Mouse (Mus musculus) neural tube, embryonic 11.5 days (tissue): ENCODE measurements at regions not wholly inside any gene's neighbourhood (a gene's known extent, or its start where the extent isn't known, plus 50 kb on each side); places are given as distances from the start of the nearest gene placed in this dataset.

Experiments
- ATAC-seq: fragments of 200-750 bp; cut with Nextera tagmentation; 2 replicates; pipeline ENCODE4 v1.8.0; 2017; ENCODE audit warnings: moderate number of reproducible peaks, mild to moderate bottlenecking, moderate TSS enrichment, moderate library complexity; ENCODE audit not compliant: insufficient read depth, low FRiP score, low TSS enrichment
- DNase-seq: peaks from one replicate; pipeline ENCODE4 v3.0.0-alpha.2; 2015; ENCODE audit warnings: low spot score
- H3K27ac ChIP-seq: fragments of 300-500 bp; sonication (generic); 2 replicates; pipeline ENCODE4 v1.5.1; 2014; ENCODE audit warnings: low read depth, mild to moderate bottlenecking, low read length
- H3K27me3 ChIP-seq: fragments of 300-500 bp; sonication (generic); 2 replicates; pipeline ENCODE4 v1.6.1; 2014; ENCODE audit warnings: mild to moderate bottlenecking, low read length, mixed read lengths; ENCODE audit not compliant: control insufficient read depth, insufficient read depth
- H3K36me3 ChIP-seq: fragments of 300-500 bp; sonication (generic); 2 replicates; pipeline ENCODE4 v1.6.1; 2014; ENCODE audit warnings: mild to moderate bottlenecking, low read length, moderate library complexity, mixed read lengths; ENCODE audit not compliant: control insufficient read depth, insufficient read depth
- H3K4me1 ChIP-seq: fragments of 300-500 bp; sonication (generic); 2 replicates; pipeline ENCODE4 v1.6.1; 2014; ENCODE audit warnings: low read length, mixed read lengths; ENCODE audit not compliant: control insufficient read depth, insufficient read depth
- H3K4me2 ChIP-seq: fragments of 300-500 bp; sonication (generic); 2 replicates; pipeline ENCODE4 v1.6.1; 2014; ENCODE audit warnings: low read depth, mild to moderate bottlenecking, moderate library complexity
- H3K4me3 ChIP-seq: fragments of 300-500 bp; sonication (generic); 2 replicates; pipeline ENCODE4 v1.5.1; 2014; ENCODE audit warnings: low read depth, low read length
- H3K9ac ChIP-seq: fragments of 300-500 bp; sonication (generic); 2 replicates; pipeline ENCODE4 v1.6.1; 2014; ENCODE audit warnings: mild to moderate bottlenecking, low read length
- H3K9me3 ChIP-seq: fragments of 300-500 bp; sonication (generic); 2 replicates; pipeline ENCODE4 v1.6.1; 2016; ENCODE audit warnings: low read length; ENCODE audit not compliant: control insufficient read depth
- WGBS: fragments of 180-500 bp; shearing (Covaris S2); extraction: QIAGEN DNeasy Blood & Tissue Kit; methylation state at CpG from one replicate; pipeline ENCODE4 v1.1.7; 2014; 5-methylcytosine and 5-hydroxymethylcytosine counted together

DNA sequence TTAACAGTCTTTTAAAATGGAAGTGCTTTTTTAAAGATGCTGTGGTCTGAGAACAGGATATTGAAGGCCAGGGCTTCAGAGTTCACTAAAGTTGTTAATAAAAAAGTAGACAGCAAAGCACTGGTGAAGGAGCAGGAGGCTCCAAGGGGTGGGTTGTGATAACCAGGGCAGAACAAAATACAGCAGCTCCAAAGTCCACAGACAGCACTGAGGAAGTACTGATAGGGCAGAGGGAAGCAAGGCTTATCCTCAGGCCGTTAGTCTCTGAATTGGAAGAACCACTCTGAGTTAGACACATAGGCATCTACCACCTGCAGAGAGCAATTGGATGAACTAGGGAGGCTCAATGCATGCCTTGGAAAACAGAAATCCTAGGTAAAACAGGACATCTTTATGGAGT is 62.1 kb downstream of the P2ry1 start:
- no peak for ATAC-seq
- 74% methylated on average over 1 of the region's 1 CpGs for WGBS

DNA sequence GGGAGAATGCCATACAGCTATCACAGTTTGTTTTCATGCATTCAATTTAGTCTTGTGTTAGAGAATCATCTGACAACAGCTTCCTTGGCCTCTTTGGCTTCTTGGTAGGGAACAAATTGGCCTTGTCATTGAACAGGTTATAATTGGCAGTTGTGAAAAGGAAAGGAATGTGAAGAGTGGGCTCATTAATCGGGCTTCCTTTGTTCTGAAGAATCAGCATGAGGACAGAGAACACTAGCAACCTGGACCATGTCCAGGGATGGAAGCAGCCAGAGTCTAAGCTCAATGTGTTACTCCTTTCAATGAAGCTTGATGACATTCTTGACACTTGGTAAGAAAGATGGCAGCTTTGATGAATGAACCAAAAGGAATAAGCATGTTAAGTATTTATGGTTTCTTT is 64.5 kb downstream of the P2ry1 start:
- Histone ChIP-seq H3K27me3 (no peaks in the 10 kb centered on the region), H3K27ac (no peak overlapping the region), H3K9ac (no peak overlapping the region), H3K4me1 (no peaks in the 10 kb centered on the region), H3K4me3 (no peak overlapping the region), H3K36me3 (no peaks in the 10 kb centered on the region), H3K9me3 (no peaks in the 10 kb centered on the region), H3K4me2 (no peak overlapping the region)
- 39% methylated on average over 1 of the region's 1 CpGs for WGBS
- no peak for ATAC-seq
- DNase-seq = no peak

More for the DNA sequence above, 62.1 kb downstream of the P2ry1 start:
- Histone ChIP-seq H3K9me3 (no peaks in the 10 kb centered on the region), H3K4me3 (no peak overlapping the region), H3K4me1 (no peaks in the 10 kb centered on the region), H3K9ac (no peak overlapping the region), H3K4me2 (no peak overlapping the region), H3K27ac (no peak overlapping the region), H3K27me3 (no peaks in the 10 kb centered on the region), H3K36me3 (no peaks in the 10 kb centered on the region)
- DNase-seq = no peak

DNA sequence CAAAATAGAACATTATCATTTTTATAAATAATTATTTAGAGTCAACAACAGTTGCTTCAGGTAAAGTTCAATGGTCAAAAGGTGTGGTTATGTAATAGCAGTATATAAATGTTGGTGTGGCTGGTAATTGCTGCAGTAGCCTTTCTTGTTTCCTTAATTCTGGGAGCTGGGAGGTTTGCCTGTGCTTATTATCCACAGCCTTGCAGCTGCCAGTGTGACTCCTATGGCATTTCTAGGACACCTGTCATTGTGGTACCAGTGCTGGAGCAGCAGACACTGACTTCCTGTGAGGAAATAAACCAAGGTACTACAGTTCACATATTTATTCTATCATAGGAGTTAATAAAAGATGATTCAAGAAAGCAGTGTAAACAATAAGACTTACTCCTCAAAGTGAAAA is 65.6 kb downstream of the P2ry1 start:
- no peak overlapping the region for H3K4me2 ChIP-seq
- no peaks in the 10 kb centered on the region for H3K36me3 ChIP-seq
- no peaks in the 10 kb centered on the region for H3K4me1 ChIP-seq
- H3K27ac ChIP-seq = no peak overlapping the region
- H3K9ac ChIP-seq = no peak overlapping the region
- H3K27me3 ChIP-seq = no peaks in the 10 kb centered on the region
- ATAC-seq (no peak), DNase-seq (no peak)
- H3K9me3 ChIP-seq = no peaks in the 10 kb centered on the region
- no peak overlapping the region for H3K4me3 ChIP-seq

DNA sequence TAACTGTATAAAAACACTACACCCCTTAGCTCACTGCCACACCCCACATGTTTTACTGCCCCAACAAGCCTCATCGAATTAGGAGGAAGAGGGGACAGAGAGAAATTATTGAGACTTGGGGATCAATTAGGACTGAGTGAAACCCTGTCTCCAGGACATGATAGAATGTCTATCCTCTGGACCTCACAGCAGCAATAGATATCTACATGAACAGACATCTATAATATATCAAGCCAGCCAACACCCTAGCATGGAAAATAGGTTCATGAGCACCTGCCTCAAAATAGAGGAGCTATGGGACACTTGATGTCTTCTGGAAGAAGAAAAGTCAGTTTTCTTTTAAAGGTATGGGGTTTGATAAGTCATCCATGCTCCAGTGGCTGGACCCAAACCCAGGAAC is 68.4 kb downstream of the P2ry1 start:
- Histone ChIP-seq H3K36me3 (no peaks in the 10 kb centered on the region), H3K27me3 (no peaks in the 10 kb centered on the region), H3K4me1 (no peaks in the 10 kb centered on the region), H3K9me3 (no peaks in the 10 kb centered on the region), H3K4me3 (no peak overlapping the region), H3K4me2 (no peak overlapping the region), H3K9ac (no peak overlapping the region), H3K27ac (no peak overlapping the region)
- DNase-seq (no peak), ATAC-seq (no peak)
- WGBS = 88% methylated on average over 1 of the region's 1 CpGs

DNA sequence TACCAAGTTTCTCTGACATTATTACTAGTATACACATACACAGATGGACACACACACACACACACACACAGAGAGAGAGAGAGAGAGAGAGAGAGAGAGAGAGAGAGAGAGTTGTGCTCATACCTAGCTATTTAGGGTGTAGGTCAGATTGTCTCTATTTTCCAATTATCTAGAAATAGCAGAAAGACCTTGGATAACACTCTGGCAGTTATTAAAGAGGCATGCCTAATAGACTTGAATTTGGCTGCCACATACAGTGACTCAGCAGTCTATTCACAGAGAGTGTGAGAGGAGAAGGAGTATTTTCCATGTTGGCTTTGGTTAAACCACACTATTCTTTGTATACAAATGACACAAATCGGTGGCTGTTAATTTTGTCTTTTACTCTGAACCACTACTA is 69.7 kb downstream of the P2ry1 start:
- no peak overlapping the region for H3K27ac ChIP-seq
- no peak overlapping the region for H3K4me3 ChIP-seq
- no peaks in the 10 kb centered on the region for H3K9me3 ChIP-seq
- H3K9ac ChIP-seq = no peak overlapping the region
- ATAC-seq (no peak), DNase-seq (no peak)
- WGBS = 93% methylated on average over 1 of the region's 1 CpGs
- no peaks in the 10 kb centered on the region for H3K36me3 ChIP-seq
- no peaks in the 10 kb centered on the region for H3K27me3 ChIP-seq
- no peak overlapping the region for H3K4me2 ChIP-seq
- H3K4me1 ChIP-seq = no peaks in the 10 kb centered on the region

DNA sequence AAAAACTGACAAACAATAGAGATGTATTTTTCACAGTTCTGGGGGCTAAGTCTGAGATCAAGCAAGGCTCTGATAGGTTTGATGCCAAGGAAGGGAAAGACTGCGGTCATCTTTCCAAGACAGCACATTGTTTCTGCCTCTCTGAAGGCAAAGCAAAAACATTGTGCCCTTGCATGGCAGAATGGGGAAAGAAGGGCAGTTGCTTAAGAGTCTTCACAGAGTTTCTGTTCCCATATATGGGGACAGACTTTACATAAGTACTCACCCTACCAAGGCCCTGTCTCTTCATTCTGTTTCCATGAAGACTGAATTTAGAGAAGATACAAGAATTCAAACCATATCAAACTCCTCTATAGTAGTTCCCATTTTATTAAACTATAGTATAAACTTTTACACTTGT is 70.5 kb downstream of the P2ry1 start:
- DNase-seq (no peak), ATAC-seq (no peak)
- no peak overlapping the region for H3K27ac ChIP-seq
- H3K4me1 ChIP-seq = no peaks in the 10 kb centered on the region
- H3K9ac ChIP-seq = no peak overlapping the region
- H3K4me2 ChIP-seq = no peak overlapping the region
- no peaks in the 10 kb centered on the region for H3K9me3 ChIP-seq
- H3K36me3 ChIP-seq = no peaks in the 10 kb centered on the region
- 100% methylated on average over 1 of the region's 1 CpGs for WGBS
- H3K4me3 ChIP-seq = no peak overlapping the region
- no peaks in the 10 kb centered on the region for H3K27me3 ChIP-seq

DNA sequence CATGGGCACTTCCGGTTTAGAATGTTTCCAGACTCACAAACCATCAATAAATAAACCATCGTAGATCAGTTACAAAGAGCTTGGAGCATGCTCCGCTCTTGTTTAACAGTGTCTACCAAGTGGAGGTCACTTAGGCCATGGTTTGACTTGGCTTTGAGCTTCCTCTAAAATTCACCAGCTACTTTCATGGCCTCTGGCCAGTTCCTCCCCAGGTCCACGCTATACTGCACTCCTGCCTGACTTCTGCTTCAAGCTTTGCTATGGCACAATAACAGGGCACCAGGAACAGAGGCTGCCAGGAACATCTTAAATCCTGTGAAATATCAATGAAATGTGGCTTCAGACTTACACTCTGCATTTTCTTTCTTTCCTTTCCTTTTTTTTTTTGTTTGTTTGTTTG is 71.2 kb downstream of the P2ry1 start:
- Histone ChIP-seq H3K4me3 (no peak overlapping the region), H3K9me3 (no peaks in the 10 kb centered on the region), H3K36me3 (no peaks in the 10 kb centered on the region), H3K27ac (no peak overlapping the region), H3K9ac (no peak overlapping the region), H3K27me3 (no peaks in the 10 kb centered on the region), H3K4me2 (no peak overlapping the region), H3K4me1 (no peaks in the 10 kb centered on the region)
- DNase-seq (no peak), ATAC-seq (no peak)
- 95% methylated on average over 4 of the region's 4 CpGs for WGBS

DNA sequence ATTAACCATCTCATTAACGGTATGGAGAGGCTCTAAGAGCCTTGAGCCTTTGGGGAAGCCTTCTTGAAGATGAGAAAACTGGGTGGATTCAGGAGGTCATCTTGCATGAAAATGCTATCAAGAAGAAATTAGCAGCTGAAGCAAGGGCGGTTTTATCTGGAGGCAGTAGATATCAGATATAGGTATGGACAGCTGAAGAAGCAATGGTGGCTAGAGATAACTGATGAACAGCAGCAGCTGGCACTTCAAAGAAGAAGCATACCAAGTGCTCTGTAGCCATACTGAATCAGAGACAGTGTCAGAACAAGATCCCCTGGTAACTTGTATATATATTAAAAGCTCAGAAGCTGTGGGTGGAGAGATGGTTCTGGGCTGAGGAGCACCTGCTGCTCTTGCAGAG is 73.2 kb downstream of the P2ry1 start:
- H3K27ac ChIP-seq = no peak overlapping the region
- no peak overlapping the region for H3K4me2 ChIP-seq
- no peaks in the 10 kb centered on the region for H3K36me3 ChIP-seq
- 85% methylated on average over 2 of the region's 2 CpGs for WGBS
- no peaks in the 10 kb centered on the region for H3K27me3 ChIP-seq
- no peak for DNase-seq
- no peak for ATAC-seq
- H3K9me3 ChIP-seq = no peaks in the 10 kb centered on the region
- H3K4me1 ChIP-seq = no peaks in the 10 kb centered on the region
- no peak overlapping the region for H3K9ac ChIP-seq
- H3K4me3 ChIP-seq = no peak overlapping the region

DNA sequence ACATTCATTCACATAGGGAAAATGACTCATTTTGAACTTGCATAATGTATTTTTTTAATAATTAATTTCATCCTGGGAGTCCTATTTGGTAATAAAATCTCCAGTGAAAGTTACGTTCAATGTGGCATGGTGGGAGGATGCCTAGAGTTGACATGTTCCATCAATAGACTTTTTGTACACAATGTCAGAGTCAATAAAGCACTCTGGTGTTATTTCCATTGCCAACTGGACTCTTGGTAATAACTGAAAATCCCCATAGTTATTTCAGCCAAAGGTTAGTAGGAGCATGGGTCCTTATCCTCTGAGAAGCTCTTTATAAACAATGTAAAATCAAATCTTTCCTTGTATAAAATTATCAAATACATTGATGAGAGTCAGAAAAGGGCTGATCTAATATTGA is 87.3 kb downstream of the P2ry1 start:
- no peak overlapping the region for H3K4me3 ChIP-seq
- DNase-seq (no peak), ATAC-seq (no peak)
- H3K4me1 ChIP-seq = no peaks in the 10 kb centered on the region
- WGBS = 88% methylated on average over 1 of the region's 1 CpGs
- no peaks in the 10 kb centered on the region for H3K27me3 ChIP-seq
- H3K9me3 ChIP-seq = no peaks in the 10 kb centered on the region
- no peaks in the 10 kb centered on the region for H3K36me3 ChIP-seq
- no peak overlapping the region for H3K4me2 ChIP-seq
- no peak overlapping the region for H3K9ac ChIP-seq
- no peak overlapping the region for H3K27ac ChIP-seq
